Mouse (Mus musculus): ENCODE measurements at regions not wholly inside any gene's neighbourhood (a gene's known extent, or its start where the extent isn't known, plus 50 kb on each side); places are given as distances from the start of the nearest gene placed in this dataset.

DNA sequence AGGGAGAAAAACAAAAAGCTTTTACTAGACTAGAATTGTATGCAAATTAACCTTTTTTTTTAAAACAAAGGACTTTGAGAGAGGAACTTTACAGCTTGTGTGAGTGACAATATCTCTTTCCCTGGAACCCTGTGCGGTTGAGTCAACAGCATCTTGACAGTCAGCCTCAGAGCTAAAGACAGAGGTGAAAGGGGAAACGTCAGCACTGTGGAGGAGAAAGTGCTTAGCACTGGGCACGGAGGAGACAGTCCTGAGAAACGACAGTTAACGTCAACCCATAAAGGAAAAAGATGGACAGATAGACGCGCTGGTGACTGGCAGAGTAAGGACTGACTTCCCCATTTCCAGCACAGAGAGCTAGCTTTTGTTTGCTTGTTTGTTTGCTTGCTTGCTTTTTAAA lies 82.0 kb upstream of the Gpc1 start:
- no peak for TF ChIP-seq RCOR1 (conservative IDR thresholded peaks at IDR 0.05; ENCODE audit: low read depth, low read length)
- TF ChIP-seq POLR2A (IDR thresholded peaks at IDR 0.05; ENCODE audit: low read depth, low read length), result no peak
- no peak for TF ChIP-seq PAX5 (IDR thresholded peaks at IDR 0.05; ENCODE audit: low read length)
- no peak for TF ChIP-seq KAT2A (IDR thresholded peaks at IDR 0.05; ENCODE audit: insufficient replicate concordance, low read length)
- TF ChIP-seq TCF12 (IDR thresholded peaks at IDR 0.05; ENCODE audit: low read depth, low read length), result no peak
- no peak for TF ChIP-seq ZC3H11A (IDR thresholded peaks at IDR 0.05; ENCODE audit: low read depth, low read length)
- no peak for TF ChIP-seq USF1 (IDR thresholded peaks at IDR 0.05; ENCODE audit: low read depth, low read length)
- no peak for TF ChIP-seq ZKSCAN1 (IDR thresholded peaks at IDR 0.05; ENCODE audit: borderline replicate concordance, low read depth, low read length)
